In the genomic region with DNA sequence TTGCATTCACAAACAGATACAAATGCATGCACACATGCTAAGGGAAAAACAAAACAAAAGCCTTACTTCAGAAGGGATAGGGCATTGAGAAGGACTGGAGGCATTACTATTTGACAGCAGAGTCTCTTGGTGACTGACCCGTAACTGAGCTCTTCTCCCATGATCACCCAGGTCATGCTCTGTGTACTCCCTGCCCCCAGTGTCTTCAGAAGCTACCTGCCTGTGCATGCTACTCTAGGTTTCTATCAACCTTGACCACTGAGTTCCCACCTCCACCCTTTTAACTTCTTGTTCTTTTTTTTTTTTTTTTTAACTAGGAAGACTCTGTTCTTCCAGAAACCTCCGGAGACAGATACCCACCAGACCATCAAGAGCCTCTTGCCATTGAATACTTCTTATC, we compare ENCODE assay signal across 30 mouse cellular contexts. TPM values are rescaled to one million over a fixed set of nuclear protein-coding genes. Genes with fewer than 3 reads are reported as not detected.
DNase-seq lines count a peak whose midpoint lies in the region; ATAC-seq and TF ChIP-seq lines count a peak whose summit lies in the region.
"Had no signal": no experiment of that assay in that cellular context is flagged by ENCODE, and none has a peak within 500 bp of the region (broad histone marks: within the 10 kb centered on the region; RNA-seq: fewer than 3 reads in every experiment).

No protein-coding gene starts in this region.

- TF ChIP-seq CTCF in kidney, adult 2 months (conservative IDR thresholded peaks at IDR 0.05; ENCODE audit: insufficient read depth, insufficient read length, low read depth, low read length) = no peak
- no peak for TF ChIP-seq CTCF in kidney, postnatal 0 days (IDR thresholded peaks at IDR 0.05; ENCODE audit: low read depth)

- no peaks in the 10 kb centered on the region for H3K27me3 ChIP-seq in kidney, adult 2 months (replicated peaks; ENCODE audit: control insufficient read depth, insufficient read depth, low read length)
- H3K27me3 ChIP-seq in kidney, embryonic 15.5 days = 0 out of 2 replicates have a peak, but pooled peaks cover 2% of the 10 kb centered on the region
- H3K27me3 ChIP-seq in kidney, embryonic 14.5 days (ENCODE audit: control insufficient read depth, insufficient read depth, low read length) = no peaks in the 10 kb centered on the region
- H3K27me3 ChIP-seq in kidney, postnatal 0 days (ENCODE audit: insufficient read depth, low read length) = no peaks in the 10 kb centered on the region
- H3K27me3 ChIP-seq: embryonic facial prominence, embryonic 13.5 days; forebrain, embryonic 12.5 days; forebrain, embryonic 15.5 days; hindbrain, embryonic 12.5 days; hindbrain, embryonic 15.5 days had no signal

- H3K36me3 ChIP-seq in kidney, adult 2 months (ENCODE audit: control insufficient read depth, insufficient read depth, low read length) = no peaks in the 10 kb centered on the region
- H3K36me3 ChIP-seq in kidney, embryonic 15.5 days = no peaks in the 10 kb centered on the region
- H3K36me3 ChIP-seq in kidney, embryonic 14.5 days (ENCODE audit: control insufficient read depth, insufficient read depth, low read length) = no peaks in the 10 kb centered on the region
- H3K36me3 ChIP-seq in kidney, postnatal 0 days (ENCODE audit: insufficient read depth, low read length) = no peaks in the 10 kb centered on the region
- H3K36me3 ChIP-seq: embryonic facial prominence, embryonic 10.5 days; embryonic facial prominence, embryonic 13.5 days; forebrain, embryonic 12.5 days; forebrain, embryonic 15.5 days; G1E; heart, embryonic 10.5 days; heart, embryonic 13.5 days; hindbrain, embryonic 12.5 days; hindbrain, embryonic 15.5 days had no signal

- TF ChIP-seq POLR2A in kidney, adult 2 months (IDR thresholded peaks at IDR 0.05; ENCODE audit: low read depth, low read length) = no peak

- H3K27ac ChIP-seq in kidney, adult 2 months (ENCODE audit: insufficient read depth, low read depth, low read length) = peak overlapping the region; percentile 55; the same call in 1 of the 2 replicates
- H3K27ac ChIP-seq in kidney, embryonic 15.5 days = no peak overlapping the region
- H3K27ac ChIP-seq in kidney, embryonic 14.5 days (ENCODE audit: low read depth, low read length) = no peak overlapping the region
- H3K27ac ChIP-seq in kidney, postnatal 0 days = no peak overlapping the region
- H3K27ac ChIP-seq: embryonic facial prominence, embryonic 10.5 days; embryonic facial prominence, embryonic 13.5 days; forebrain, embryonic 12.5 days; forebrain, embryonic 15.5 days; heart, adult 2 months; heart, embryonic 10.5 days; heart, embryonic 13.5 days; hindbrain, embryonic 12.5 days; hindbrain, embryonic 15.5 days had no signal

- H3K9ac ChIP-seq in kidney, embryonic 15.5 days = no peak overlapping the region
- no peak overlapping the region for H3K9ac ChIP-seq in kidney, embryonic 14.5 days (ENCODE audit: low read depth, low read length)
- no peak overlapping the region for H3K9ac ChIP-seq in kidney, postnatal 0 days (ENCODE audit: low read depth, low read length)
- H3K9ac ChIP-seq: embryonic facial prominence, embryonic 13.5 days; forebrain, embryonic 12.5 days; forebrain, embryonic 15.5 days; heart, embryonic 13.5 days; hindbrain, embryonic 12.5 days; hindbrain, embryonic 15.5 days had no signal

- ATAC-seq in kidney, embryonic 15.5 days (replicated peaks; ENCODE audit: low FRiP score) = 0 out of 2 replicates have a peak, but pooled peaks have one; percentile 36
- no peak for ATAC-seq in kidney, embryonic 14.5 days (ENCODE audit: low FRiP score, low TSS enrichment)
- ATAC-seq in kidney, postnatal 0 days (replicated peaks; ENCODE audit: low FRiP score, low read depth) = no peak
- ATAC-seq: forebrain, embryonic 15.5 days had no signal

- no peak overlapping the region for H3K4me2 ChIP-seq in kidney, embryonic 15.5 days
- no peak overlapping the region for H3K4me2 ChIP-seq in kidney, embryonic 14.5 days (replicated peaks; ENCODE audit: low read depth, low read length)
- no peak overlapping the region for H3K4me2 ChIP-seq in kidney, postnatal 0 days (ENCODE audit: low read length)
- H3K4me2 ChIP-seq: embryonic facial prominence, embryonic 13.5 days; forebrain, embryonic 12.5 days; forebrain, embryonic 15.5 days; heart, embryonic 13.5 days; hindbrain, embryonic 12.5 days; hindbrain, embryonic 15.5 days had no signal

- DNase-seq in kidney, adult 2 months = peak; percentile 76
- DNase-seq in kidney, adult 18-20 months = no peak
- peak; percentile 18 for DNase-seq in kidney, postnatal 0 days (ENCODE audit: low spot score)
- no peak for DNase-seq in ovary, postnatal 36 days (ENCODE audit: low spot score)
- no peak for DNase-seq in heart, postnatal 4 days
- DNase-seq: adrenal gland, adult 2 months; adrenal gland, postnatal 14 days; cerebellum, adult 11 months; cerebellum, adult 8-10 months; cerebellum, postnatal 10 days; cerebellum, postnatal 36 days; embryo, embryonic 11 days; gastrocnemius, postnatal 10 days; gastrocnemius, postnatal 36 days; heart, adult 2 months; heart, postnatal 14 days had no signal

- WGBS in kidney, adult 2 months = 41% methylated on average over 2 of the region's 2 CpGs
- 51% methylated on average over 2 of the region's 2 CpGs for WGBS in kidney, embryonic 15.5 days
- WGBS in kidney, embryonic 14.5 days = 73% methylated on average over 2 of the region's 2 CpGs
- 63% methylated on average over 2 of the region's 2 CpGs for WGBS in kidney, postnatal 0 days

- peaks cover 8% of the 10 kb centered on the region; the same call in 1 of the 2 replicates for H3K4me1 ChIP-seq in kidney, adult 2 months (ENCODE audit: control insufficient read depth, insufficient read depth, low read length)
- peaks cover 13% of the 10 kb centered on the region for H3K4me1 ChIP-seq in kidney, embryonic 15.5 days
- H3K4me1 ChIP-seq in kidney, embryonic 14.5 days (ENCODE audit: control insufficient read depth, insufficient read depth, low read length) = peaks cover 4% of the 10 kb centered on the region; the same call in 1 of the 2 replicates
- peaks cover 9% of the 10 kb centered on the region for H3K4me1 ChIP-seq in kidney, postnatal 0 days (replicated peaks; ENCODE audit: insufficient read depth, low read length)
- H3K4me1 ChIP-seq: heart, embryonic 10.5 days; hindbrain, embryonic 12.5 days; hindbrain, embryonic 15.5 days had no signal

- no peak overlapping the region for H3K4me3 ChIP-seq in kidney, adult 2 months (ENCODE audit: insufficient read depth, low read depth, low read length)
- H3K4me3 ChIP-seq in kidney, embryonic 15.5 days (replicated peaks) = no peak overlapping the region
- no peak overlapping the region for H3K4me3 ChIP-seq in kidney, embryonic 14.5 days (ENCODE audit: low read length)
- no peak overlapping the region for H3K4me3 ChIP-seq in kidney, postnatal 0 days (replicated peaks; ENCODE audit: low read depth, low read length)
- H3K4me3 ChIP-seq: embryonic facial prominence, embryonic 10.5 days; embryonic facial prominence, embryonic 13.5 days; erythroblast, embryonic 14.5 days; forebrain, embryonic 12.5 days; forebrain, embryonic 15.5 days; heart, adult 2 months; heart, embryonic 10.5 days; heart, embryonic 13.5 days; hindbrain, embryonic 12.5 days; hindbrain, embryonic 15.5 days had no signal

- no peaks in the 10 kb centered on the region for H3K9me3 ChIP-seq in kidney, embryonic 15.5 days (replicated peaks)
- no peaks in the 10 kb centered on the region for H3K9me3 ChIP-seq in kidney, embryonic 14.5 days (ENCODE audit: control insufficient read depth, low read length)
- H3K9me3 ChIP-seq in kidney, postnatal 0 days (replicated peaks; ENCODE audit: low read length) = no peaks in the 10 kb centered on the region
- H3K9me3 ChIP-seq: embryonic facial prominence, embryonic 10.5 days; embryonic facial prominence, embryonic 13.5 days; forebrain, embryonic 12.5 days; forebrain, embryonic 15.5 days; G1E; heart, embryonic 10.5 days; heart, embryonic 13.5 days; hindbrain, embryonic 12.5 days; hindbrain, embryonic 15.5 days had no signal

RNA-seq across cellular contexts. Expression of a gene that starts 9.3 kb away (rescaled TPM):
- polyA plus RNA-seq in kidney, adult 2 months (2012; rRNA removed) = 0.37 and 0.41 TPM in 2 replicates
- 0.78 and 0.82 TPM in 2 replicates for polyA plus RNA-seq in kidney, embryonic 15.5 days (2015; fragmentation: Nextera tagmentation; extraction: Ambion mirVana)
- 0.69 and 0.89 TPM in 2 replicates for polyA plus RNA-seq in kidney, embryonic 14.5 days (2014; fragmentation: Nextera tagmentation; extraction: Ambion mirVana)
- 0.50 and 0.55 TPM in 2 replicates for polyA plus RNA-seq in kidney, postnatal 0 days (2015; fragmentation: Nextera tagmentation; extraction: Ambion mirVana)
- 1 to 10 TPM; 1.1 TPM for total RNA-seq in heart, postnatal 4 days (2021)

RNA-seq across cellular contexts. Expression of a gene that starts 13.0 kb away (rescaled TPM):
- 6.4 and 7.1 TPM in 2 replicates for polyA plus RNA-seq in kidney, adult 2 months (2012; rRNA removed)
- 0.57 and 0.58 TPM in 2 replicates for polyA plus RNA-seq in kidney, embryonic 15.5 days (2015; fragmentation: Nextera tagmentation; extraction: Ambion mirVana)
- polyA plus RNA-seq in kidney, embryonic 14.5 days (2014; fragmentation: Nextera tagmentation; extraction: Ambion mirVana) = 0.24 and 0.50 TPM in 2 replicates
- 0.78 and 0.87 TPM in 2 replicates for polyA plus RNA-seq in kidney, postnatal 0 days (2015; fragmentation: Nextera tagmentation; extraction: Ambion mirVana)
- total RNA-seq in heart, postnatal 4 days (2021) = 1 to 10 TPM; 1.7 to 2.3 TPM
- total RNA-seq: granulocyte monocyte progenitor cell, adult 5-6 weeks; hematopoietic stem cell, adult 5-6 weeks had no signal
- polyA plus RNA-seq: erythroblast, embryonic 14.5 days; G1E had no signal

Comparison
In these comparisons a context has a peak if more than half of its experiments do, and no peak if none do; other contexts are left out.
1. DNase-seq: peak in kidney, adult 2 months (single experiment) and kidney, postnatal 0 days (single experiment); none in kidney, adult 18-20 months (single experiment), ovary, postnatal 36 days (single experiment) and heart, postnatal 4 days (single experiment).